8 mouse cellular contexts compared by ENCODE assay signal in genomic region chr2:165825964-165826712, GRCm38 (mm10).
A peak's percentile ranks its signal among the peaks of the same experiment; 100 is the strongest.
DNase-seq lines count a peak whose midpoint lies in the region; ATAC-seq and TF ChIP-seq lines count a peak whose summit lies in the region.

No protein-coding gene starts in this region.

- H3K36me3 ChIP-seq in forebrain, embryonic 12.5 days (replicated peaks): peaks cover 86% of the 10 kb centered on the region

- WGBS in forebrain, embryonic 12.5 days: 71% methylated on average over 10 of the region's 10 CpGs

- H3K4me3 ChIP-seq in brown adipose tissue, adult 24 weeks (ENCODE audit: insufficient read depth, low read depth, low read length): no peak overlapping the region
- no peak overlapping the region for H3K4me3 ChIP-seq in forebrain, embryonic 12.5 days (replicated peaks)
- no peak overlapping the region for H3K4me3 ChIP-seq in layer of hippocampus, adult 2 months

- no peak overlapping the region for H3K4me2 ChIP-seq in forebrain, embryonic 12.5 days

- peak; percentile 65 for ATAC-seq in forebrain, embryonic 12.5 days (ENCODE audit: low FRiP score)

- intact Hi-C loops in heart, postnatal 14 days (cut with DNase I): loop anchor here (1.0 to 2.0 kb wide), 2 partner anchors 75 to 88 kb away; no protein-coding TSS in a partner anchor

- peaks cover 14% of the 10 kb centered on the region for H3K27me3 ChIP-seq in forebrain, embryonic 12.5 days

- peak; percentile 89 for TF ChIP-seq CTCF in layer of hippocampus, adult 2 months (conservative IDR thresholded peaks at IDR 0.05)

- H3K4me1 ChIP-seq in brown adipose tissue, adult 24 weeks (ENCODE audit: control insufficient read depth, insufficient read depth, insufficient read length, low read length): no peaks in the 10 kb centered on the region
- H3K4me1 ChIP-seq in forebrain, embryonic 12.5 days: peaks cover 23% of the 10 kb centered on the region

- no peaks in the 10 kb centered on the region for H3K9me3 ChIP-seq in forebrain, embryonic 12.5 days

- peak; percentile 30 for DNase-seq in CD4-positive helper T cell, adult 2 months (ENCODE audit: low read depth, low spot score)
- peak; percentile 88 to 93 for DNase-seq in heart, postnatal 14 days
- DNase-seq in layer of hippocampus, adult 2 months (ENCODE audit: low spot score in 2 of 2): peak; percentile 76 to 78
- DNase-seq in lung, adult 18-20 months: peak; percentile 75 to 87
- DNase-seq in ovary, adult 18-20 months (ENCODE audit: low spot score): peak; percentile 30
- DNase-seq in thymus, postnatal 0 days (ENCODE audit: low spot score): peak; percentile 45

- no peak overlapping the region for H3K9ac ChIP-seq in forebrain, embryonic 12.5 days

- peak overlapping the region; percentile 47; the same call in 1 of the 2 replicates for H3K27ac ChIP-seq in brown adipose tissue, adult 24 weeks (replicated peaks; ENCODE audit: low read depth, low read length)
- H3K27ac ChIP-seq in forebrain, embryonic 12.5 days: no peak overlapping the region
- peak overlapping the region; percentile 73 for H3K27ac ChIP-seq in layer of hippocampus, adult 2 months

Comparison
In these comparisons a context has a peak if more than half of its experiments do, and no peak if none do; other contexts are left out.
1. DNase-seq: peak in every context shown above with its lines; median percentile 90 in heart, postnatal 14 days; 81 in lung, adult 18-20 months; 77 in layer of hippocampus, adult 2 months; 45 in thymus, postnatal 0 days; 30 in CD4-positive helper T cell, adult 2 months; 30 in ovary, adult 18-20 months.